Mouse (Mus musculus) myocyte (in vitro differentiated cells): ENCODE results near the gene Aldh16a1. TPM values are rescaled to one million over a fixed set of nuclear protein-coding genes. Genes with fewer than 3 reads are reported as not detected.
"Not testable (repeated sequence)": the region's sequence is repeated elsewhere in the genome, so short reads cannot be mapped to it uniquely, and the experiment has no call there.

ENCODE experiments used
- H3K27me3 ChIP-seq: one replicate; pipeline ENCODE4 v1.6.1; 2011; ENCODE audit not compliant: control insufficient read depth, insufficient read depth, insufficient read length
- H3K36me3 ChIP-seq: one replicate; pipeline ENCODE4 v1.6.1; 2011; ENCODE audit not compliant: control insufficient read depth, insufficient read depth
- H3K4me2 ChIP-seq: one replicate; pipeline ENCODE4 v1.6.1; 2011; ENCODE audit warnings: low read depth, control low read depth
- H3K4me3 ChIP-seq: one replicate; pipeline ENCODE4 v1.5.1; 2011; ENCODE audit warnings: mild to moderate bottlenecking, control low read depth, moderate library complexity
- H3K79me2 ChIP-seq: one replicate; pipeline ENCODE4 v1.6.1; 2011; ENCODE audit not compliant: control insufficient read depth, insufficient read depth
- H3ac ChIP-seq: one replicate; pipeline ENCODE4 v1.6.1; 2011; ENCODE audit not compliant: control insufficient read depth, insufficient read length
- CEBPB ChIP-seq: IDR thresholded peaks from 2 replicates; pipeline ENCODE4 v1.6.1; 2011; ENCODE audit warnings: mild to moderate bottlenecking, moderate library complexity; ENCODE audit not compliant: poor library complexity, insufficient read depth, severe bottlenecking
- E2F4 ChIP-seq: IDR thresholded peaks from one replicate; pipeline ENCODE4 v1.6.1; 2011; ENCODE audit warnings: mild to moderate bottlenecking, control low read depth, moderate library complexity; ENCODE audit not compliant: insufficient read depth
- MAX ChIP-seq: IDR thresholded peaks from one replicate; pipeline ENCODE4 v1.6.1; 2011; ENCODE audit warnings: low read depth, mild to moderate bottlenecking, control low read depth
- MYOD1 ChIP-seq, 3 experiments: IDR thresholded peaks; one replicate each; pipeline ENCODE4 v1.6.1; 2011; ENCODE audit warnings: control low read depth in 2 of 3, low read depth in 2 of 3, mild to moderate bottlenecking in 2 of 3, moderate library complexity in 1 of 3; ENCODE audit not compliant: insufficient read length in 2 of 3, control insufficient read depth in 1 of 3
- MYOG ChIP-seq, 3 experiments: IDR thresholded peaks; one replicate each; pipeline ENCODE4 v1.6.1; 2011; ENCODE audit warnings: control low read depth in 2 of 3, low read depth in 2 of 3, mild to moderate bottlenecking in 2 of 3; ENCODE audit not compliant: insufficient read length in 2 of 3, control insufficient read depth in 1 of 3, insufficient read depth in 1 of 3
- POLR2A ChIP-seq: IDR thresholded peaks from one replicate; pipeline ENCODE4 v1.6.1; 2011; ENCODE audit warnings: low read depth, mild to moderate bottlenecking, control low read depth, moderate library complexity; ENCODE audit not compliant: insufficient read length
- POLR2AphosphoS2 ChIP-seq: IDR thresholded peaks from one replicate; pipeline ENCODE4 v1.6.1; 2011; ENCODE audit warnings: low read depth, control low read depth; ENCODE audit not compliant: insufficient read length
- REST ChIP-seq: IDR thresholded peaks from one replicate; pipeline ENCODE4 v1.6.1; 2011; ENCODE audit warnings: mild to moderate bottlenecking, control low read depth, moderate library complexity; ENCODE audit not compliant: insufficient read depth, insufficient read length
- SRF ChIP-seq: IDR thresholded peaks from one replicate; pipeline ENCODE4 v1.6.1; 2011; ENCODE audit warnings: low read depth; ENCODE audit not compliant: control insufficient read depth, insufficient read length
- TCF12 ChIP-seq: IDR thresholded peaks from one replicate; pipeline ENCODE4 v1.6.1; 2011; ENCODE audit warnings: mild to moderate bottlenecking, control low read depth; ENCODE audit not compliant: poor library complexity, insufficient read depth, severe bottlenecking
- TCF3 ChIP-seq: IDR thresholded peaks from one replicate; pipeline ENCODE4 v1.6.1; 2011; ENCODE audit warnings: low read depth, control low read depth; ENCODE audit not compliant: insufficient read length
- USF1 ChIP-seq: IDR thresholded peaks from one replicate; pipeline ENCODE4 v1.6.1; 2011; ENCODE audit warnings: low read depth, mild to moderate bottlenecking, control low read depth, moderate library complexity
- polyA plus RNA-seq: library from polyadenylated mRNA; unstranded; fragments of >200 nt; fragmentation: generic; extraction: Trizol; gene quantifications from one replicate; pipeline ENCODE4 v1.2.1, GENCODE M21; 2012; ENCODE audit warnings: missing spikeins

Aldh16a1 gene
- polyA plus RNA-seq, 1 experiment: 29.0 TPM

- peak; percentile 76 for TF ChIP-seq POLR2AphosphoS2
- TF ChIP-seq POLR2A: peak; percentile 38
- TF ChIP-seq TCF12: no peak
- Histone ChIP-seq H3K27me3 (no peaks in the 10 kb centered on the region), H3K4me2 (peak overlapping the region; percentile 99), H3K79me2 (peaks cover 44% of the 10 kb centered on the region), H3K4me3 (peak overlapping the region; percentile 81), H3K36me3 (peaks cover 40% of the 10 kb centered on the region), H3ac (peak overlapping the region; percentile 63)
Observed at GRCm38 (mm10) chr7:45126147-45126843, 28.1 kb downstream of the Aldh16a1 start.

DNA sequence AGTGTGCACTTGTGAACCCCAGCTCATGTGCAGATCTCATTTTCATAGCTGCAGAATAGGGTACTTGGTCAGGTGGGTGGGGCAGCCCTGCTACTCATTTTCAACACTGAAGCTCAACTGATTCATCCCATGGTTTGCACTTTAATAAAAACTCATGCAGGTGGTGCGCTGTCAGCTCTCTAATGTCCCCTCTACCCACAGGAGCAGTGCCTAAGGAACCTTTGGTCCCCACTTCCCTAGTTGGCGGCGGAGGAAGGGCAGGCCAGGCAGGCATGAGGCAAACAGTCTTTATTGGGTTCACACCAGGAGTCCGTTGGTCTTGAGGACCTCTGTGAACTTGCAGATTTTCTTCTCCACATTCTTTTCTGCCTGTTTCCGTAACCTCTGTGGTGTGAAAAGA lies 28.7 kb downstream of the Aldh16a1 start:
- Histone ChIP-seq H3K79me2 (peaks cover 44% of the 10 kb centered on the region), H3ac (peak overlapping the region; percentile 63), H3K36me3 (peaks cover 46% of the 10 kb centered on the region), H3K4me2 (peak overlapping the region; percentile 99), H3K4me3 (peak overlapping the region; percentile 81)
- not testable (repeated sequence) for H3K27me3 ChIP-seq

- Histone ChIP-seq H3K27me3 (no peaks in the 10 kb centered on the region), H3K79me2 (peaks cover 44% of the 10 kb centered on the region), H3K36me3 (peaks cover 51% of the 10 kb centered on the region), H3ac (no peak overlapping the region), H3K4me3 (peak overlapping the region; percentile 81), H3K4me2 (peak overlapping the region; percentile 77)
- TF ChIP-seq POLR2AphosphoS2 (peak; percentile 75), POLR2A (no peak)
Observed at GRCm38 (mm10) chr7:45125144-45125600, 29.2 kb downstream of the Aldh16a1 start.

DNA sequence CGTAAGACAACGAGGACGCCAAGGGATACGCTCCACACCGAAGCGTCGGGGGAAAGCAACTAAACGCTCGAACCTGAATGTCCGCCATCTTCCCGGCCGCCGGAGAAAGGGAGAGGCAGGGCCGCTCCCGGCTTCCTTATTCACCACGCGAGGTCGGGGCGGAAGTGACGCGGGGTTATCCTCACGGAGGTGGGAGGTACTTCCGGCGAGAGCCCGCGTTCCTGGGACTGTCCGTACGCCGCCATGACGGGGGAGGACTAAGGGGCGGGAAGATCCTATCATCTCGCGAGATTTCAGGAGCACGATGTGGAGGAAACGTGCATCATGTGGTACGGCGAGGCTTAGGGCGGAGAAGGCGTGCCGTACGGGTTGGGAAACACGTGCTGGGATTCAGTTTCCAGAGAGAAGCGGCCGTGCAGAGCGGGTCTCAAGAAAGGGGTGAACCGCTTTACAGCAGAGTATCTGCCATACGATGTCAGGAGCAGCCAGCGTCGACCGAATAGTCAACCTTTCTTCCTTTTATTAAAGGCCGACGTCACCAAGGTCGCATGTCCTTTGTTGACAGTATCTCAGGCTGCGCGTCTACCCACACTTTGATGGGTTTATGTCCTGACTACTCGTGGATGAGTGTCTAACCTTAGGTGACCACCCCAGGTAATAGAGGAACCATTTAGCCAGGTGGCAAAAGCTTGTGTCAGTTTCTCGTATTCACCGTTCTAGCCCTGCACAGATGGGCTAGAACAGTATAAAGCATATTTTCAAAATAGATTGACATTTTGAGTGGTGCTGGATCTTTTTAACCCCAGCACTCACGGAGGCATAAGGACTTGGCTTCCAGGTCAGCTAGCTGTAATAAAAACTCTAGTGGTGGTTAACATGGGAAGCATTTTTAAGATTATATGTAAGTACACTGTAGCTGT lies 29.9 kb downstream of the Aldh16a1 start, which contains the start of gene Rps11:
Gene Rps11, minus strand, starts transcription at position 216 of the 920 bp plus-strand sequence.
- peaks cover 56% of the 10 kb centered on the region for H3K36me3 ChIP-seq
- peak within 1 kb of the TSS; percentile 84 for H3ac ChIP-seq
- no peak for TF ChIP-seq SRF
- TF ChIP-seq POLR2AphosphoS2: peak; percentile 99
- no peak for TF ChIP-seq MYOG (IDR thresholded peaks at IDR 0.05; ENCODE audit: control insufficient read depth in 1 of 3, insufficient read depth in 1 of 3, insufficient read length in 2 of 3, low read depth in 2 of 3)
- peak; percentile 92 for TF ChIP-seq MAX
- peak; percentile 95 for TF ChIP-seq USF1
- TF ChIP-seq TCF12: no peak
- no peak for TF ChIP-seq REST
- TF ChIP-seq E2F4: peak; percentile 43
- no peak for TF ChIP-seq CEBPB
- TF ChIP-seq POLR2A: peak; percentile 95
- peak in 1 of 3 experiments; percentile 47 for TF ChIP-seq MYOD1 (IDR thresholded peaks at IDR 0.05; ENCODE audit: control insufficient read depth in 1 of 3, insufficient read length in 2 of 3, low read depth in 2 of 3)
- TF ChIP-seq TCF3: no peak
- H3K27me3 ChIP-seq: no peaks in the 10 kb centered on the region
- peak within 1 kb of the TSS; percentile 94 for H3K4me2 ChIP-seq
- H3K4me3 ChIP-seq: peak within 1 kb of the TSS; percentile 81
- peaks cover 44% of the 10 kb centered on the region for H3K79me2 ChIP-seq

DNA sequence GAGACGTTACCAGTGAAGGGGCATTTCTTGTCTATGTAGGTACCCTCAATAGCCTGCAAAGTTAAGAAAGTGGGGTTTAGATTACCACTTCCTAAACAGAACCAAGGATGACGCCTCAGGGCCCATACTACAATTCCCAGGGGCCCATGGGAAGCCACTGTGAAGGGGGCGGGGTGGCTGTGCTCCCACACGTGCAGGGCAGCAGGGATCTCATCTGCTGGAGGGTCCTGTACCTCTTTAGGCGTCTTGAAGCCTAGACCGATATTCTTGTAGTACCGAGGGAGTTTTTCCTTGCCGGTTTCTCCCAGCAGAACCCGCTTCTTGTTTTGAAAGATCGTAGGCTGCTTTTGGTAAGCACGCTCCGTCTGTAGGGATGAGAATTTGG lies 31.2 kb downstream of the Aldh16a1 start:
- Histone ChIP-seq H3K4me2 (peak overlapping the region; percentile 94), H3ac (peak overlapping the region; percentile 84), H3K27me3 (no peaks in the 10 kb centered on the region), H3K36me3 (peaks cover 59% of the 10 kb centered on the region), H3K79me2 (peaks cover 41% of the 10 kb centered on the region), H3K4me3 (peak overlapping the region; percentile 81)
- no peak for TF ChIP-seq MYOG (IDR thresholded peaks at IDR 0.05; ENCODE audit: control insufficient read depth in 1 of 3, insufficient read depth in 1 of 3, insufficient read length in 2 of 3, low read depth in 2 of 3)
- TF ChIP-seq USF1: no peak
- no peak for TF ChIP-seq SRF
- TF ChIP-seq POLR2A: peak; percentile 16
